Mouse (Mus musculus): Measurements from ENCODE around the gene Lamtor2.

- TF ChIP-seq CTCF (IDR thresholded peaks at IDR 0.05; ENCODE audit: extremely low read depth, insufficient read depth, low read length) = no peak
- no peak for TF ChIP-seq POLR2A (IDR thresholded peaks at IDR 0.05; ENCODE audit: extremely low read depth, insufficient read depth, low read length)
Observed at GRCm38 (mm10) chr3:88555731-88556130, 2.9 kb upstream of the Lamtor2 start.

Data from cortical plate, adult 2 months (tissue).